Mouse (Mus musculus): ENCODE data around the gene Ensa.
A peak's percentile ranks its signal among the peaks of the same experiment; 100 is the strongest.
"Not testable (repeated sequence)": the region's sequence is repeated elsewhere in the genome, so short reads cannot be mapped to it uniquely, and the experiment has no call there.

Gene Ensa

GRCm38 (mm10) chr3:95624628-95625503 lies at the start of gene Ensa:
Gene Ensa, plus strand, starts transcription at chr3:95624993.
- peak; percentile 96 to 98 for DNase-seq

GRCm38 (mm10) chr3:95587754-95588603 lies 36.8 kb upstream of the Ensa start:
- DNase-seq, result no peak

- DNase-seq, result peak; percentile 92 to 94
Observed at GRCm38 (mm10) chr3:95588604-95589086, 36.1 kb upstream of the Ensa start, which contains the start of gene Golph3l. Gene Golph3l, plus strand, starts transcription at chr3:95588934.

- DNase-seq, result no peak
Observed at GRCm38 (mm10) chr3:95598734-95599133, 26.1 kb upstream of the Ensa start.

GRCm38 (mm10) chr3:95601287-95601686 lies 23.5 kb upstream of the Ensa start:
- no peak for DNase-seq

GRCm38 (mm10) chr3:95606096-95606495 lies 18.7 kb upstream of the Ensa start:
- peak; percentile 28 to 39 for DNase-seq

GRCm38 (mm10) chr3:95609195-95609594 lies 15.6 kb upstream of the Ensa start:
- no peak for DNase-seq

GRCm38 (mm10) chr3:95613996-95614395 lies 10.8 kb upstream of the Ensa start:
- DNase-seq, result no peak

- DNase-seq, result no peak
Observed at GRCm38 (mm10) chr3:95618511-95618910, 6.3 kb upstream of the Ensa start.

GRCm38 (mm10) chr3:95621241-95621640 lies 3.6 kb upstream of the Ensa start:
- DNase-seq, result no peak

- DNase-seq, result not testable (repeated sequence)
Observed at GRCm38 (mm10) chr3:95622421-95622820, 2.4 kb upstream of the Ensa start.

- DNase-seq, result no peak
Observed at GRCm38 (mm10) chr3:95623551-95623950, 1.2 kb upstream of the Ensa start.

GRCm38 (mm10) chr3:95623991-95624515 lies 740 bp upstream of the Ensa start:
- DNase-seq, result not testable (repeated sequence)

GRCm38 (mm10) chr3:95627763-95628162 lies 3.0 kb downstream of the Ensa start:
- no peak for DNase-seq

GRCm38 (mm10) chr3:95629755-95630154 lies 5.0 kb downstream of the Ensa start:
- no peak for DNase-seq

- no peak for DNase-seq
Observed at GRCm38 (mm10) chr3:95630856-95631255, 6.1 kb downstream of the Ensa start.

- no peak for DNase-seq
Observed at GRCm38 (mm10) chr3:95631304-95631703, 6.5 kb downstream of the Ensa start.

GRCm38 (mm10) chr3:95632648-95633588 lies 8.1 kb downstream of the Ensa start:
- no peak for DNase-seq

- DNase-seq, result peak in 1 of 2 experiments; percentile 36
Observed at GRCm38 (mm10) chr3:95635636-95636035, 10.8 kb downstream of the Ensa start.

GRCm38 (mm10) chr3:95636072-95636471 lies 11.3 kb downstream of the Ensa start:
- DNase-seq, result no peak

GRCm38 (mm10) chr3:95639694-95640093 lies 14.9 kb downstream of the Ensa start:
- no peak for DNase-seq

- DNase-seq, result no peak
Observed at GRCm38 (mm10) chr3:95643097-95643496, 18.3 kb downstream of the Ensa start.

Measured in kidney, postnatal 4 days (tissue).